Mouse (Mus musculus) mammary gland, adult 2 months (tissue): ENCODE measurements around the gene Bicdl1. TPM values are rescaled to one million over a fixed set of nuclear protein-coding genes. Genes with fewer than 3 reads are reported as not detected.

ENCODE experiments used
- polyA plus RNA-seq: library from polyadenylated mRNA; depleted of rRNA; stranded (reverse); fragments of >200 nt; gene quantifications from 2 replicates; pipeline ENCODE4 v1.2.3, GENCODE M21; 2012; ENCODE audit warnings: low replicate concordance; rRNA removed

Gene Bicdl1
- 25.7 and 38.6 TPM in 2 replicates for polyA plus RNA-seq

DNA sequence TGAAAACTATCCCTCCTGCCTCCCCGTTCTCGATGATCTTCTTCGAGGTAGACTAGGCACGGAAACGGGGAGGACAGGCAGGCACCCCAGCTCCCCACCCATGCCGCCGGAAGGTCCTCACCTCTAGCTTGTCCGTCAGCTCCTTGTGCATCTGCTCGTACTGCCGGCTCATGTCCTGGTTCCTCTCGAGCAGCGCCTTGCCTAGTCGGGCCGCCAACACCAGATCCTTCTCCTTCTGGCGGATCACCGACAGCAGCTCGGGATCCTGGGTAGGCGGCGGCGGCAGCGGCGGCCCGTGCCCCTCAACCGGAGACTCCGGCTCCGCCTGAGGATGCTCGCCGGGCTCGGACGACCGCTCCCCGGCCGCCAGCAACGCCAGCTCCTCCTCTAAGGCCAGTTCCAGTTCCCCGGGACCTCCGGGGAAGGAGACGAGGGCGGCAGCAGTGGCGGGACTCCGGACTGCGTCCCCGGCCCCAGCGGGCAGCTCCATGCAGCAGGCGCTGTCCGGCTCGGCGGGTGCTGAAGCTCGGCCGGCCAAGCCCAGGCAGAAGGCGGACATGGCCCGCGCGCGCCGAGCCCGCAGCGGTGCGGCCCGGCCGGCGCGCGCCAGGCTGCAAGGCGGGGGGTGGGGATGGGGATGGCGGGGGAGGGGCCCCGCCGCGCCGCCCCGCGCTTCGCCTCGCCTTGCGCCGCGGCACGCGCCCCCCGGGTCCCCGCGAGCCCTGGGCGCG, at the start of gene Bicdl1:
Gene Bicdl1 (minus strand): TSS at position 621 of the 731 bp plus-strand sequence.

DNA sequence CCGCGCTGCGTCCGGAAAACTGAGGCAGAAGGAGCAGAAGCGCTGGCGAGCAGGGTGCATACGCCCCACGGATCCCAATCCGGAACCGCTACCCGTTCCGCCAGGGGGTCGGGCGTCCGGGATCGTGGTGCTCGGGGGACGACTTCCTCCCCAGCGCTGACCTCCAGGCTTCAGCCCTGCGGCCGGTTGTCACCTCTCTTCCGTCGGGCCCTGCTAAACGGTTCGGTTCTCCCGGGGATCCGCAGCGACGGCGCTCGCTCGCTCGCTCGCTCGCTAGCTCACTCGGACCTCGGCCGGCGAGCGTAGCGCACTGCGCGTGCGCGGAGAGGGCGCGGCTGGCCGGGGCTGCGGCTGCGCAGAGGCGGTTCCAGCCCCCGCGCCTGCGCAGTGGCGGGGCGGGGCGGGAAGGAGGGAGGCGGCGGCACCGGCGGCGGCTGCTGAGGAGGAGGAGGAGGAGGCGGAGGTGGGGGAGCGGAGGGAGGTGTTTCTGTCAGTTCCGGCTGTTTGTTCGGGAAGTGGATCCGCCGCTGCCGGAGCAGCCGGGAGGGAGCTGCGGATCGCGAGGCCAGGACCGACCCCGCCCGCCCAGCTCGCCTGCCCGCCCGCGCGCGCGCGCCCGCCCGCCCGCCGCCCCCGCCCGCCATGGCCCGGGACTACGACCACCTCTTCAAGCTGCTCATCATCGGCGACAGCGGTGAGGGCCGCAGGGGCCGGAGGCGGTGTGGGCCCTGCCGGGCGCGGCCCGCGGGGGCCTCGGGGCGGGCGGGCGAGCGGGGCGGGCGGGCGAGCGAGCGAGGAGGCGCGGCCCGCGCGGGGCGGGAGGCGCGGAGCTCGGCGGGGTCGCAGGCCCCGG, 99.7 kb downstream of the Bicdl1 start, which contains the start of gene Rab35:
Gene Rab35 (plus strand): TSS at position 404 of the 853 bp plus-strand sequence.

Other genes with a start within 250 kb of the Bicdl1 start
- 38.5 and 50.2 TPM in 2 replicates for gene Sirt4, start 246.9 kb downstream of the Bicdl1 start, polyA plus RNA-seq
- gene Pxn, start 224.9 kb downstream of the Bicdl1 start, polyA plus RNA-seq: 116 and 161 TPM in 2 replicates
- 2,101 and 2,134 TPM in 2 replicates for gene Rplp0, start 172.2 kb downstream of the Bicdl1 start, polyA plus RNA-seq
- gene Gcn1l1, start 166.4 kb downstream of the Bicdl1 start, polyA plus RNA-seq: 36.1 and 55.7 TPM in 2 replicates
- gene Rab35, start 99.7 kb downstream of the Bicdl1 start, polyA plus RNA-seq: 65.0 and 82.4 TPM in 2 replicates
- gene Cit, start 113.7 kb upstream of the Bicdl1 start, polyA plus RNA-seq: 1.6 and 2.0 TPM in 2 replicates